ENCODE assay signal across 8 mouse cellular contexts in the genomic region with DNA sequence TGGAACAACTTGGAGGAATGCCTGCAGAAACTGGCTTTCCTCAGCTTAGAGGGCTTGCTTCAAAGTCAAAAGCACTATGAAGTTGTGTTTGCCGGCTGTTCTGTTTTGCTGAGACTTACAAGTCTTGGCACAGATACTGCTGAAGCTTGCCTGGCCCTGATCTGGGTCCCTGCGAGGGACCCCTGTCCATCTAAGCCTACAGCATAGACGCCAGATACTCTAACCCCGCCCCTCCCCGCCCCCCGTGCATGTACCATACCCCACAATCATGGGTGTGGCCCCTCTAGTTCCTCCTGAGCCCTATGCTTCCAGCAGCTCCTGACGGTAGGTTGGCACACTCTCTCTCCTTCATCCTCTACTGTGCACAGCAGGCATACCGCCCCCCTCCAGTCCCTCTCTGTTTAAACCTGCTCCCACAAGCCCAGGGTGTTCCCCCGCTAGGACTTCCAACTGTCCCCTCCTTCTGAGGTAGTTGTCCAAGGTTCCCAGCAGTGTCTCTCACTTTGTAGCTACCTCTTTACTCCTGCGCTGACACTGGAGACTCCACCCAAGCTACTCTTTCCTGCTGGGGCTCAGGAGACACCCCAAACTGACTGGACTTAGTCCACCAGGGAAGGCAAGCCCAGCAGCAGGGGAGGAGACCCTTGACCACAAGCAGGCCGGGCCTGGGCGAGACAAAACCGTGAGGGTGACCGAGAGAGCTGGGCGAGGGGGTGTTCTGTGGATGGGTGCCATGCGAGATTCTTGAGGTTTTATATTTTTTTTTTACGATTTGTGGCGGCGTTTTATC. TPM values are rescaled to one million over a fixed set of nuclear protein-coding genes. Genes with fewer than 3 reads are reported as not detected.
DNase-seq lines count a peak whose midpoint lies in the region; ATAC-seq lines count a peak whose summit lies in the region.

No protein-coding gene starts in this region.

- no peak overlapping the region for H3K27ac ChIP-seq in kidney, embryonic 14.5 days (ENCODE audit: low read depth, low read length)
- peak overlapping the region; percentile 39; the same call in 1 of the 2 replicates for H3K27ac ChIP-seq in hindbrain, embryonic 14.5 days
- no peak overlapping the region for H3K27ac ChIP-seq in midbrain, embryonic 14.5 days (replicated peaks; ENCODE audit: low read depth, low read length)

- no peaks in the 10 kb centered on the region; the same call in 1 of the 2 replicates for H3K27me3 ChIP-seq in kidney, embryonic 14.5 days (ENCODE audit: control insufficient read depth, insufficient read depth, low read length)
- no peaks in the 10 kb centered on the region for H3K27me3 ChIP-seq in hindbrain, embryonic 14.5 days (ENCODE audit: control insufficient read depth, insufficient read depth, low read length)
- H3K27me3 ChIP-seq in midbrain, embryonic 14.5 days (ENCODE audit: control insufficient read depth, insufficient read depth, low read length), result no peaks in the 10 kb centered on the region

- H3K9me3 ChIP-seq in kidney, embryonic 14.5 days (ENCODE audit: control insufficient read depth, low read length), result no peaks in the 10 kb centered on the region
- H3K9me3 ChIP-seq in hindbrain, embryonic 14.5 days (ENCODE audit: control insufficient read depth, low read length), result no peaks in the 10 kb centered on the region
- H3K9me3 ChIP-seq in midbrain, embryonic 14.5 days (ENCODE audit: control insufficient read depth, low read length), result no peaks in the 10 kb centered on the region

- 0 out of 2 replicates have a peak overlapping the region, but pooled peaks have one; percentile 74 for H3K9ac ChIP-seq in kidney, embryonic 14.5 days (ENCODE audit: low read depth, low read length)
- peak overlapping the region; percentile 77; the same call in 1 of the 2 replicates for H3K9ac ChIP-seq in hindbrain, embryonic 14.5 days
- H3K9ac ChIP-seq in midbrain, embryonic 14.5 days (replicated peaks; ENCODE audit: low read length), result no peak overlapping the region; the same call in 1 of the 2 replicates

- H3K36me3 ChIP-seq in kidney, embryonic 14.5 days (ENCODE audit: control insufficient read depth, insufficient read depth, low read length), result no peaks in the 10 kb centered on the region; the same call in 1 of the 2 replicates
- H3K36me3 ChIP-seq in hindbrain, embryonic 14.5 days (replicated peaks; ENCODE audit: control insufficient read depth, insufficient read depth), result peaks cover under 1% of the 10 kb centered on the region; the same call in 1 of the 2 replicates
- H3K36me3 ChIP-seq in midbrain, embryonic 14.5 days (ENCODE audit: control insufficient read depth, insufficient read depth, low read length), result 0 out of 2 replicates have a peak, but pooled peaks cover 9% of the 10 kb centered on the region

- peak overlapping the region; percentile 98 for H3K4me2 ChIP-seq in kidney, embryonic 14.5 days (replicated peaks; ENCODE audit: low read depth, low read length)
- peak overlapping the region; percentile 95 for H3K4me2 ChIP-seq in hindbrain, embryonic 14.5 days (replicated peaks)
- H3K4me2 ChIP-seq in midbrain, embryonic 14.5 days (ENCODE audit: low read length), result peak overlapping the region; percentile 99

- DNase-seq in kidney, adult 8-10 months, result no peak
- DNase-seq in brain, adult 2 months (ENCODE audit: low read depth, low spot score), result peak; percentile 69
- DNase-seq in hindbrain, embryonic 14.5 days (ENCODE audit: low spot score), result no peak
- no peak for DNase-seq in midbrain, embryonic 14.5 days
- DNase-seq in adrenal gland, postnatal 36 days, result no peak
- DNase-seq in thymus, postnatal 25 days, result no peak
- no peak for DNase-seq in frontal cortex, adult 2 months (ENCODE audit: extremely low spot score in 1 of 2, low spot score in 1 of 2)

- WGBS in kidney, embryonic 14.5 days, result 16% methylated on average over 19 of the region's 19 CpGs
- WGBS in hindbrain, embryonic 14.5 days, result 11% methylated on average over 18 of the region's 19 CpGs
- WGBS in midbrain, embryonic 14.5 days, result 14% methylated on average over 19 of the region's 19 CpGs

- H3K4me1 ChIP-seq in kidney, embryonic 14.5 days (ENCODE audit: control insufficient read depth, insufficient read depth, low read length), result peaks cover 17% of the 10 kb centered on the region
- H3K4me1 ChIP-seq in hindbrain, embryonic 14.5 days (replicated peaks; ENCODE audit: control insufficient read depth, insufficient read depth, low read length), result peaks cover 40% of the 10 kb centered on the region
- H3K4me1 ChIP-seq in midbrain, embryonic 14.5 days (ENCODE audit: control insufficient read depth, insufficient read depth, low read length), result peaks cover 35% of the 10 kb centered on the region

- peak; percentile 41; the same call in 1 of the 2 replicates for ATAC-seq in kidney, embryonic 14.5 days (ENCODE audit: low FRiP score, low TSS enrichment)
- ATAC-seq in hindbrain, embryonic 14.5 days (ENCODE audit: low FRiP score), result no peak
- ATAC-seq in midbrain, embryonic 14.5 days (ENCODE audit: low FRiP score, low TSS enrichment), result no peak; the same call in 1 of the 2 replicates

- peak overlapping the region; percentile 60 for H3K4me3 ChIP-seq in kidney, embryonic 14.5 days (ENCODE audit: low read length)
- H3K4me3 ChIP-seq in hindbrain, embryonic 14.5 days (replicated peaks; ENCODE audit: low read length), result peak overlapping the region; percentile 64
- peak overlapping the region; percentile 59 for H3K4me3 ChIP-seq in midbrain, embryonic 14.5 days (replicated peaks; ENCODE audit: low read depth, low read length)

RNA-seq across cellular contexts. Expression of gene Olfm1, which starts 12.1 kb away (rescaled TPM):
- 15.5 and 16.2 TPM in 2 replicates for polyA plus RNA-seq in kidney, embryonic 14.5 days (2014; fragmentation: Nextera tagmentation; extraction: Ambion mirVana)
- 377 and 395 TPM in 2 replicates for polyA plus RNA-seq in hindbrain, embryonic 14.5 days (2014; fragmentation: Nextera tagmentation; extraction: Ambion mirVana)
- polyA plus RNA-seq in midbrain, embryonic 14.5 days (2014; fragmentation: Nextera tagmentation; extraction: Ambion mirVana), result 295 and 301 TPM in 2 replicates
- total RNA-seq in adrenal gland, postnatal 36 days (2021), result 10 to 100 TPM; 34.4 to 40.5 TPM
- polyA plus RNA-seq in frontal cortex, adult 2 months (2012; rRNA removed), result 1,241 and 1,286 TPM in 2 replicates

Comparison
In these comparisons a context has a peak if more than half of its experiments do, and no peak if none do; other contexts are left out.
1. RNA of gene Olfm1, which starts 12.1 kb away (polyA plus RNA-seq): 1,241 to 1,286 TPM in frontal cortex, adult 2 months, 377 to 395 TPM in hindbrain, embryonic 14.5 days and 295 to 301 TPM in midbrain, embryonic 14.5 days; 15.5 to 16.2 TPM in kidney, embryonic 14.5 days; every median in the first group is over 10 times any median in the second.
2. Peak in every context shown above with its lines, with median percentiles within 50 percentile points of each other: H3K4me2 ChIP-seq and H3K4me3 ChIP-seq.